Mouse (Mus musculus) hindbrain, embryonic 11.5 days (tissue): ENCODE measurements around the gene Gpd1. TPM values are rescaled to one million over a fixed set of nuclear protein-coding genes. Genes with fewer than 3 reads are reported as not detected.
"Not testable (repeated sequence)": the region's sequence is repeated elsewhere in the genome, so short reads cannot be mapped to it uniquely, and the experiment has no call there.

Source experiments
- ATAC-seq: fragments of 200-750 bp; cut with Nextera tagmentation; 2 replicates; pipeline ENCODE4 v1.8.0; 2017; ENCODE audit warnings: mild to moderate bottlenecking, moderate TSS enrichment, moderate library complexity; ENCODE audit not compliant: low FRiP score
- DNase-seq: peaks from one replicate; pipeline ENCODE4 v3.0.0-alpha.2; 2015; ENCODE audit warnings: low spot score
- H3K27ac ChIP-seq: fragments of 300-500 bp; sonication (generic); 2 replicates; pipeline ENCODE4 v1.5.1; 2014; ENCODE audit warnings: mild to moderate bottlenecking, low read depth, low read length
- H3K27me3 ChIP-seq: fragments of 300-500 bp; sonication (generic); 2 replicates; pipeline ENCODE4 v1.6.1; 2014; ENCODE audit warnings: mild to moderate bottlenecking, low read length, moderate library complexity, mixed read lengths; ENCODE audit not compliant: control insufficient read depth, insufficient read depth
- H3K36me3 ChIP-seq: fragments of 300-500 bp; sonication (generic); 2 replicates; pipeline ENCODE4 v1.6.1; 2014; ENCODE audit warnings: mild to moderate bottlenecking, low read length, moderate library complexity, mixed read lengths; ENCODE audit not compliant: control insufficient read depth, insufficient read depth
- H3K4me1 ChIP-seq: fragments of 300-500 bp; sonication (generic); replicated peaks from 2 replicates; pipeline ENCODE4 v1.6.1; 2014; ENCODE audit warnings: low read length, mixed read lengths; ENCODE audit not compliant: control insufficient read depth, insufficient read depth
- H3K4me2 ChIP-seq: fragments of 300-500 bp; sonication (generic); replicated peaks from 2 replicates; pipeline ENCODE4 v1.6.1; 2014; ENCODE audit warnings: mild to moderate bottlenecking, low read depth, low read length
- H3K4me3 ChIP-seq: fragments of 300-500 bp; sonication (generic); 2 replicates; pipeline ENCODE4 v1.5.1; 2014; ENCODE audit warnings: low read depth, low read length
- H3K9ac ChIP-seq: fragments of 300-500 bp; sonication (generic); 2 replicates; pipeline ENCODE4 v1.6.1; 2014; ENCODE audit warnings: low read depth, low read length
- H3K9me3 ChIP-seq: fragments of 300-500 bp; sonication (generic); 2 replicates; pipeline ENCODE4 v1.6.1; 2016; ENCODE audit warnings: low read length; ENCODE audit not compliant: control insufficient read depth
- whole genome bisulfite sequencing: fragments of 180-500 bp; shearing (Covaris S2); extraction: QIAGEN DNeasy Blood & Tissue Kit; methylation state at CpG from one replicate; pipeline ENCODE4 v1.1.7; 2014; 5-methylcytosine and 5-hydroxymethylcytosine counted together
- polyA plus RNA-seq: library from polyadenylated mRNA; unstranded; fragments of >200 nt; fragmentation: Nextera tagmentation; extraction: Ambion mirVana; gene quantifications from 2 replicates; pipeline ENCODE4 v1.2.1, GENCODE M21; 2014

Gene Gpd1
- polyA plus RNA-seq, 1 experiment from 2014 or later, result 0.25 TPM

GRCm38 (mm10) chr15:99771004-99771500 lies 53.7 kb downstream of the Gpd1 start:
- ATAC-seq (no peak), DNase-seq (no peak)

DNA sequence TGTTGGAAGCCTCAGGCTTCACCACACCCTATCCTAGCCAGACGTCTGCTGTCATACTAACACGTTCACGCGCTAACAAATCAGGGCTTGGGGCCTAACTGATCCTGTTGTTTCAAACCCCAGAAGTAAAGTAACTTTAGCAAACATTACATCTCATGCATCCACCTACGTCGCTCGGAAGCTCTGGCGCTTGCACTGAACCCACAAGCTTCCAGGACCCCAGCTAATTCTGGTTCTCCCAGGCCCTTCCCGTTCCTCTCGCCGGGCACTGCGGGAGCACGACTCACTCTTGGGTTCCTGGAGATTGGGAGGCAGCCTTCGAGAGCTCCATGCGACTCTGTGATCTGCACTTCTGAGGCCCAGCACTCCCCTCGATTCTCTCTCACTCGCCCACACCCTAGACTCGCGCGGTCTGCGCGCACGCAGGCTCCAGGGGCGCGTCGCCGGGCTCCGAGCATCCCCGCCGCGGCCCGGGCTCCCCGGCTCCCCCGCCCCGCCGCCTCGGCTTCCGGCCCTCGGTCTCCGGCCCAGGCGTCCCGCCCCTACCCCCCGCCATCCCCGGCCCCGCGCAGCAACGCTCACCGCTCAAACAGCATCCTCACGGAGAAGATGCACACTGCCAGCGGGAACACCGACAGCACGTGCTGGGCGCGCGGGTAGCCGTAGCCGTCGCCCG lies 54.4 kb downstream of the Gpd1 start:
- under 1% methylated on average over 33 of the region's 59 CpGs for WGBS
- peak overlapping the region; percentile 67 for H3K4me3 ChIP-seq
- peak overlapping the region; percentile 92 for H3K27ac ChIP-seq
- H3K4me2 ChIP-seq, result peak overlapping the region; percentile 92
- H3K36me3 ChIP-seq, result no peaks in the 10 kb centered on the region
- ATAC-seq, result peak; percentile 85
- DNase-seq, result peak; percentile 64
- H3K4me1 ChIP-seq, result no peaks in the 10 kb centered on the region; the same call in 1 of the 2 replicates
- no peaks in the 10 kb centered on the region for H3K27me3 ChIP-seq
- H3K9ac ChIP-seq, result peak overlapping the region; percentile 91
- H3K9me3 ChIP-seq, result no peaks in the 10 kb centered on the region

More at GRCm38 (mm10) chr15:99771004-99771500, 53.7 kb downstream of the Gpd1 start:
- Histone ChIP-seq H3K9me3 (no peaks in the 10 kb centered on the region), H3K36me3 (no peaks in the 10 kb centered on the region), H3K4me1 (no peaks in the 10 kb centered on the region; the same call in 1 of the 2 replicates), H3K27me3 (no peaks in the 10 kb centered on the region), H3K4me3 (peak overlapping the region; percentile 67), H3K9ac (peak overlapping the region; percentile 91), H3K27ac (no peak overlapping the region), H3K4me2 (peak overlapping the region; percentile 92)
- WGBS, result 40% methylated on average over 5 of the region's 5 CpGs

- H3K4me3 ChIP-seq, result peak overlapping the region; percentile 67
- H3K4me2 ChIP-seq, result peak overlapping the region; percentile 92
- H3K27me3 ChIP-seq, result no peaks in the 10 kb centered on the region
- H3K27ac ChIP-seq, result peak overlapping the region; percentile 92
- WGBS, result under 1% methylated on average over 27 of the region's 41 CpGs
- H3K9ac ChIP-seq, result peak overlapping the region; percentile 91
- no peaks in the 10 kb centered on the region for H3K9me3 ChIP-seq
- peak; percentile 89 for ATAC-seq
- no peaks in the 10 kb centered on the region; the same call in 1 of the 2 replicates for H3K4me1 ChIP-seq
- DNase-seq, result peak; percentile 83
- no peaks in the 10 kb centered on the region for H3K36me3 ChIP-seq
Measured at GRCm38 (mm10) chr15:99772277-99772880, 55.1 kb downstream of the Gpd1 start.

DNA sequence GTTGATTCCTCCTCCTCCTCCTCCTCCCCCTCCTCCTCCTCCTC lies 55.4 kb downstream of the Gpd1 start, which contains the start of gene Cers5:
TSS of gene Cers5 (minus strand) at position 5 of the 44 bp plus-strand sequence.
- Histone ChIP-seq H3K27ac (peak within 1 kb of the TSS; percentile 92), H3K4me2 (peak within 1 kb of the TSS; percentile 92), H3K9ac (peak within 1 kb of the TSS; percentile 91), H3K4me3 (peak within 1 kb of the TSS; percentile 67)
- H3K4me1 ChIP-seq, H3K9me3 ChIP-seq, DNase-seq, H3K36me3 ChIP-seq, H3K27me3 ChIP-seq, ATAC-seq: not testable (repeated sequence)

DNA sequence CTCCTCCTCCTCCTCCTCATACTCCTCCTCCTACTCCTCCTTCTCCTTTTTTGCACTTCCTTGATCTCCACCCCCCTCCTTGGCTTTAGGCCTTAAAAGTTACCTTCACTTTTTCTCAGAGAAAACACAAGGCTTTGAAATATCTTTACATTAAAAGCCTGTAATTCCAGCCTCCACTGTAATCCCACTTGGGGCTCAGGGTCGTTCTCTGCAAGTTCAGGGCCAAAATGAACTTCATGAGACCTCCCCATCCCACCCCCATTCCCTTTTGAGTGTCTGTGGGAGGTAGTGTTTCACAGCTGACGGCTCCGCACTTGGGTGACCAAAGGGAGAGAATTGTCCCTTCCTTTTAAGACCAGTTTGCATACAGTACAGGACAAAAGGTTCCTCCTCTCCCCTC lies 55.6 kb downstream of the Gpd1 start:
- Histone ChIP-seq H3K27ac (no peak overlapping the region), H3K4me1 (no peaks in the 10 kb centered on the region; the same call in 1 of the 2 replicates), H3K9me3 (no peaks in the 10 kb centered on the region), H3K9ac (no peak overlapping the region), H3K27me3 (no peaks in the 10 kb centered on the region), H3K4me2 (no peak overlapping the region), H3K36me3 (no peaks in the 10 kb centered on the region), H3K4me3 (no peak overlapping the region)
- DNase-seq (peak; percentile 17), ATAC-seq (no peak)
- WGBS, result 29% methylated on average over 3 of the region's 3 CpGs

Other genes starting within 250 kb of the Gpd1 start
- gene Bcdin3d, start 242.8 kb upstream of the Gpd1 start, polyA plus RNA-seq, result 17.1 and 18.1 TPM in 2 replicates
- 0.97 and 2.3 TPM in 2 replicates for gene Faim2, start 189.3 kb upstream of the Gpd1 start, polyA plus RNA-seq
- gene Aqp2, start 138.5 kb upstream of the Gpd1 start, polyA plus RNA-seq, result not detected in 2 replicates
- 0.28 and 0.36 TPM in 2 replicates for gene Aqp5, start 126.7 kb upstream of the Gpd1 start, polyA plus RNA-seq
- 1.0 and 1.7 TPM in 2 replicates for gene Aqp6, start 116.1 kb upstream of the Gpd1 start, polyA plus RNA-seq
- gene Racgap1, start 65.9 kb upstream of the Gpd1 start, polyA plus RNA-seq, result 161 and 202 TPM in 2 replicates
- gene Asic1, start 47.1 kb upstream of the Gpd1 start, polyA plus RNA-seq, result 14.4 and 21.0 TPM in 2 replicates
- gene Smarcd1, start 15.4 kb upstream of the Gpd1 start, polyA plus RNA-seq, result 99.1 and 103 TPM in 2 replicates
- gene Gm17349, start 12.0 kb upstream of the Gpd1 start, polyA plus RNA-seq, result not detected in 2 replicates
- 148 and 163 TPM in 2 replicates for gene Cox14, start 8.1 kb downstream of the Gpd1 start, polyA plus RNA-seq
- gene Cers5, start 55.4 kb downstream of the Gpd1 start, polyA plus RNA-seq, result 61.6 and 66.6 TPM in 2 replicates
- gene Lima1, start 157.9 kb downstream of the Gpd1 start, polyA plus RNA-seq, result 30.8 and 31.8 TPM in 2 replicates
- 0.05 TPM in 1 of 2 replicates, not detected in the other for gene Fam186a, start 249.5 kb downstream of the Gpd1 start, polyA plus RNA-seq